Comparison of ENCODE assay signal across 8 mouse cellular contexts in genomic region chr1:171360656-171361055, GRCm38 (mm10). TPM values are rescaled to one million over a fixed set of nuclear protein-coding genes. Genes with fewer than 3 reads are reported as not detected.
DNase-seq lines count a peak whose midpoint lies in the region; ATAC-seq lines count a peak whose summit lies in the region.

TSS of gene Klhdc9 (minus strand) at chr1:171360798.

- H3K4me1 ChIP-seq in embryonic facial prominence, embryonic 10.5 days = peaks cover 16% of the 10 kb centered on the region
- H3K4me1 ChIP-seq in intestine, embryonic 15.5 days (replicated peaks) = peaks cover 8% of the 10 kb centered on the region

- H3K36me3 ChIP-seq in embryonic facial prominence, embryonic 10.5 days (replicated peaks) = peaks cover 37% of the 10 kb centered on the region
- peaks cover 14% of the 10 kb centered on the region; the same call in 1 of the 2 replicates for H3K36me3 ChIP-seq in intestine, embryonic 15.5 days

- under 1% methylated on average over 21 of the region's 21 CpGs for WGBS in embryonic facial prominence, embryonic 10.5 days
- 1% methylated on average over 21 of the region's 21 CpGs for WGBS in intestine, embryonic 15.5 days

- peak within 1 kb of the TSS; percentile 84 for H3K27ac ChIP-seq in embryonic facial prominence, embryonic 10.5 days (replicated peaks)
- H3K27ac ChIP-seq in intestine, embryonic 15.5 days = no peak within 1 kb of the TSS

- no peaks in the 10 kb centered on the region for H3K27me3 ChIP-seq in embryonic facial prominence, embryonic 10.5 days (replicated peaks; ENCODE audit: low read depth, poor library complexity, severe bottlenecking)
- H3K27me3 ChIP-seq in intestine, embryonic 15.5 days (replicated peaks) = no peaks in the 10 kb centered on the region

- H3K9me3 ChIP-seq in embryonic facial prominence, embryonic 10.5 days = peaks cover 7% of the 10 kb centered on the region; the same call in 1 of the 2 replicates
- 0 out of 2 replicates have a peak, but pooled peaks cover 3% of the 10 kb centered on the region for H3K9me3 ChIP-seq in intestine, embryonic 15.5 days

- peak within 1 kb of the TSS; percentile 76 for H3K4me2 ChIP-seq in intestine, embryonic 15.5 days (replicated peaks)

- intact Hi-C loops in left cerebral cortex, postnatal 14 days (cut with DNase I) = loop anchor here (2.0 to 10.0 kb wide), 4 partner anchors 52 to 204 kb away; partner anchors contain the start of genes Alyref2 and Usf1

- ATAC-seq in intestine, embryonic 15.5 days = peak; percentile 96
- peak; percentile 91 for ATAC-seq in megakaryocyte progenitor cell, adult 5-6 weeks (replicated peaks; ENCODE audit: poor library complexity)

- DNase-seq in adrenal gland, postnatal 36 days = peak; percentile 90
- DNase-seq in embryonic facial prominence, embryonic 10.5 days (ENCODE audit: low spot score) = peak; percentile 95
- peak; percentile 68 to 87 for DNase-seq in gastrocnemius, postnatal 4 days (ENCODE audit: low spot score in 2 of 2)
- peak; percentile 90 to 98 for DNase-seq in left cerebral cortex, postnatal 14 days (ENCODE audit: low spot score in 2 of 2)
- DNase-seq in right cerebral cortex, postnatal 10 days (ENCODE audit: low spot score in 2 of 2) = peak; percentile 96 to 99
- DNase-seq in urinary bladder, postnatal 25 days (ENCODE audit: low spot score) = peak; percentile 83

- H3K4me3 ChIP-seq in embryonic facial prominence, embryonic 10.5 days = peak within 1 kb of the TSS; percentile 67
- peak within 1 kb of the TSS; percentile 43 for H3K4me3 ChIP-seq in intestine, embryonic 15.5 days (replicated peaks)

- H3K9ac ChIP-seq in intestine, embryonic 15.5 days = peak within 1 kb of the TSS; percentile 48

RNA-seq across cellular contexts. Expression of gene Klhdc9, which starts in this region (rescaled TPM):
- total RNA-seq in adrenal gland, postnatal 36 days (2021) = 1 to 10 TPM in 1 of 2 experiments, under 1 TPM in 1; 0.96 to 4.4 TPM
- 1.2 and 1.6 TPM in 2 replicates for polyA plus RNA-seq in embryonic facial prominence, embryonic 10.5 days (2016; fragmentation: Nextera tagmentation; extraction: Ambion mirVana)
- under 1 TPM; 0.74 to 0.83 TPM for total RNA-seq in gastrocnemius, postnatal 4 days (2021)
- polyA plus RNA-seq in intestine, embryonic 15.5 days (2015; fragmentation: Nextera tagmentation; extraction: Ambion mirVana) = 0.94 and 1.0 TPM in 2 replicates
- 1 to 10 TPM; 4.7 to 7.2 TPM for total RNA-seq in left cerebral cortex, postnatal 14 days (2021)
- 0.96 TPM in 1 of 2 replicates, not detected in the other for total RNA-seq in megakaryocyte progenitor cell, adult 5-6 weeks (2015)
- total RNA-seq in megakaryocyte progenitor cell, adult 5-6 weeks (2017) = 0.33 and 0.71 TPM in 2 replicates

Comparison
In these comparisons a context has a peak if more than half of its experiments do, and no peak if none do; other contexts are left out.
1. Peak in DNase-seq in gastrocnemius, postnatal 4 days; RNA of the gene not detected or under 1 TPM.
2. Peak in ATAC-seq in megakaryocyte progenitor cell, adult 5-6 weeks; RNA of the gene not detected or under 1 TPM.